Mouse (Mus musculus) myocyte (in vitro differentiated cells): ENCODE measurements around the gene Dok7. TPM values are rescaled to one million over a fixed set of nuclear protein-coding genes. Genes with fewer than 3 reads are reported as not detected.

Experiments used
- H3K27me3 ChIP-seq: one replicate; pipeline ENCODE4 v1.6.1; 2011; ENCODE audit not compliant: control insufficient read depth, insufficient read depth, insufficient read length
- H3K36me3 ChIP-seq: one replicate; pipeline ENCODE4 v1.6.1; 2011; ENCODE audit not compliant: control insufficient read depth, insufficient read depth
- H3K4me2 ChIP-seq: one replicate; pipeline ENCODE4 v1.6.1; 2011; ENCODE audit warnings: low read depth, control low read depth
- H3K4me3 ChIP-seq: one replicate; pipeline ENCODE4 v1.5.1; 2011; ENCODE audit warnings: mild to moderate bottlenecking, control low read depth, moderate library complexity
- H3K79me2 ChIP-seq: one replicate; pipeline ENCODE4 v1.6.1; 2011; ENCODE audit not compliant: control insufficient read depth, insufficient read depth
- H3ac ChIP-seq: one replicate; pipeline ENCODE4 v1.6.1; 2011; ENCODE audit not compliant: control insufficient read depth, insufficient read length
- CEBPB ChIP-seq: IDR thresholded peaks from 2 replicates; pipeline ENCODE4 v1.6.1; 2011; ENCODE audit warnings: mild to moderate bottlenecking, moderate library complexity; ENCODE audit not compliant: poor library complexity, insufficient read depth, severe bottlenecking
- E2F4 ChIP-seq: IDR thresholded peaks from one replicate; pipeline ENCODE4 v1.6.1; 2011; ENCODE audit warnings: mild to moderate bottlenecking, control low read depth, moderate library complexity; ENCODE audit not compliant: insufficient read depth
- MAX ChIP-seq: IDR thresholded peaks from one replicate; pipeline ENCODE4 v1.6.1; 2011; ENCODE audit warnings: low read depth, mild to moderate bottlenecking, control low read depth
- MYOD1 ChIP-seq, 3 experiments: IDR thresholded peaks; one replicate each; pipeline ENCODE4 v1.6.1; 2011; ENCODE audit warnings: control low read depth in 2 of 3, low read depth in 2 of 3, mild to moderate bottlenecking in 2 of 3, moderate library complexity in 1 of 3; ENCODE audit not compliant: insufficient read length in 2 of 3, control insufficient read depth in 1 of 3
- MYOG ChIP-seq, 3 experiments: IDR thresholded peaks; one replicate each; pipeline ENCODE4 v1.6.1; 2011; ENCODE audit warnings: control low read depth in 2 of 3, low read depth in 2 of 3, mild to moderate bottlenecking in 2 of 3; ENCODE audit not compliant: insufficient read length in 2 of 3, control insufficient read depth in 1 of 3, insufficient read depth in 1 of 3
- POLR2A ChIP-seq: IDR thresholded peaks from one replicate; pipeline ENCODE4 v1.6.1; 2011; ENCODE audit warnings: low read depth, mild to moderate bottlenecking, control low read depth, moderate library complexity; ENCODE audit not compliant: insufficient read length
- POLR2AphosphoS2 ChIP-seq: IDR thresholded peaks from one replicate; pipeline ENCODE4 v1.6.1; 2011; ENCODE audit warnings: low read depth, control low read depth; ENCODE audit not compliant: insufficient read length
- REST ChIP-seq: IDR thresholded peaks from one replicate; pipeline ENCODE4 v1.6.1; 2011; ENCODE audit warnings: mild to moderate bottlenecking, control low read depth, moderate library complexity; ENCODE audit not compliant: insufficient read depth, insufficient read length
- SRF ChIP-seq: IDR thresholded peaks from one replicate; pipeline ENCODE4 v1.6.1; 2011; ENCODE audit warnings: low read depth; ENCODE audit not compliant: control insufficient read depth, insufficient read length
- TCF12 ChIP-seq: IDR thresholded peaks from one replicate; pipeline ENCODE4 v1.6.1; 2011; ENCODE audit warnings: mild to moderate bottlenecking, control low read depth; ENCODE audit not compliant: poor library complexity, insufficient read depth, severe bottlenecking
- TCF3 ChIP-seq: IDR thresholded peaks from one replicate; pipeline ENCODE4 v1.6.1; 2011; ENCODE audit warnings: low read depth, control low read depth; ENCODE audit not compliant: insufficient read length
- USF1 ChIP-seq: IDR thresholded peaks from one replicate; pipeline ENCODE4 v1.6.1; 2011; ENCODE audit warnings: low read depth, mild to moderate bottlenecking, control low read depth, moderate library complexity
- polyA plus RNA-seq: library from polyadenylated mRNA; unstranded; fragments of >200 nt; fragmentation: generic; extraction: Trizol; gene quantifications from one replicate; pipeline ENCODE4 v1.2.1, GENCODE M21; 2012; ENCODE audit warnings: missing spikeins

Dok7 gene
- polyA plus RNA-seq, 1 experiment = 49.5 TPM

GRCm38 (mm10) chr5:35029755-35030154 lies 26.8 kb upstream of the Dok7 start:
- H3K36me3 ChIP-seq = peaks cover 30% of the 10 kb centered on the region
- no peaks in the 10 kb centered on the region for H3K79me2 ChIP-seq
- H3K4me3 ChIP-seq = no peak overlapping the region
- H3K27me3 ChIP-seq = no peaks in the 10 kb centered on the region
- no peak overlapping the region for H3K4me2 ChIP-seq
- TF ChIP-seq POLR2AphosphoS2 (no peak), TCF12 (no peak), POLR2A (no peak), E2F4 (no peak), TCF3 (no peak), REST (no peak), SRF (no peak), CEBPB (no peak), MYOG (IDR thresholded peaks at IDR 0.05; ENCODE audit: control insufficient read depth in 1 of 3, insufficient read depth in 1 of 3, insufficient read length in 2 of 3, low read depth in 2 of 3) (no peak), MAX (no peak), USF1 (no peak), MYOD1 (IDR thresholded peaks at IDR 0.05; ENCODE audit: control insufficient read depth in 1 of 3, insufficient read length in 2 of 3, low read depth in 2 of 3) (no peak)
- H3ac ChIP-seq = no peak overlapping the region

GRCm38 (mm10) chr5:35033068-35033467 lies 23.5 kb upstream of the Dok7 start:
- Histone ChIP-seq H3K4me2 (no peak overlapping the region), H3ac (no peak overlapping the region), H3K27me3 (no peaks in the 10 kb centered on the region), H3K36me3 (peaks cover 10% of the 10 kb centered on the region), H3K4me3 (no peak overlapping the region), H3K79me2 (no peaks in the 10 kb centered on the region)
- no peak for TF ChIP-seq MAX
- no peak for TF ChIP-seq SRF
- TF ChIP-seq MYOG (IDR thresholded peaks at IDR 0.05; ENCODE audit: control insufficient read depth in 1 of 3, insufficient read depth in 1 of 3, insufficient read length in 2 of 3, low read depth in 2 of 3) = no peak
- TF ChIP-seq REST = no peak
- no peak for TF ChIP-seq MYOD1 (IDR thresholded peaks at IDR 0.05; ENCODE audit: control insufficient read depth in 1 of 3, insufficient read length in 2 of 3, low read depth in 2 of 3)
- TF ChIP-seq POLR2AphosphoS2 = no peak
- TF ChIP-seq CEBPB = no peak
- no peak for TF ChIP-seq E2F4
- TF ChIP-seq TCF3 = no peak
- TF ChIP-seq POLR2A = no peak
- TF ChIP-seq TCF12 = no peak
- TF ChIP-seq USF1 = no peak

- TF ChIP-seq MYOD1 (IDR thresholded peaks at IDR 0.05; ENCODE audit: control insufficient read depth in 1 of 3, insufficient read length in 2 of 3, low read depth in 2 of 3) (no peak), REST (no peak), POLR2A (no peak), TCF3 (no peak), MAX (no peak), SRF (no peak), POLR2AphosphoS2 (no peak), CEBPB (no peak), E2F4 (no peak), USF1 (no peak), MYOG (IDR thresholded peaks at IDR 0.05; ENCODE audit: control insufficient read depth in 1 of 3, insufficient read depth in 1 of 3, insufficient read length in 2 of 3, low read depth in 2 of 3) (no peak), TCF12 (no peak)
- no peak overlapping the region for H3K4me3 ChIP-seq
These were observed 22.9 kb upstream of the Dok7 start for GRCm38 (mm10) chr5:35033619-35034018.

GRCm38 (mm10) chr5:35035141-35035540 lies 21.4 kb upstream of the Dok7 start:
- Histone ChIP-seq H3K36me3 (peaks cover 3% of the 10 kb centered on the region), H3ac (no peak overlapping the region), H3K79me2 (no peaks in the 10 kb centered on the region), H3K27me3 (no peaks in the 10 kb centered on the region), H3K4me2 (no peak overlapping the region), H3K4me3 (no peak overlapping the region)
- no peak for TF ChIP-seq E2F4
- TF ChIP-seq MAX = no peak
- TF ChIP-seq TCF12 = no peak
- no peak for TF ChIP-seq SRF
- TF ChIP-seq CEBPB = no peak
- no peak for TF ChIP-seq POLR2AphosphoS2
- no peak for TF ChIP-seq MYOD1 (IDR thresholded peaks at IDR 0.05; ENCODE audit: control insufficient read depth in 1 of 3, insufficient read length in 2 of 3, low read depth in 2 of 3)
- no peak for TF ChIP-seq POLR2A
- TF ChIP-seq MYOG (IDR thresholded peaks at IDR 0.05; ENCODE audit: control insufficient read depth in 1 of 3, insufficient read depth in 1 of 3, insufficient read length in 2 of 3, low read depth in 2 of 3) = no peak
- no peak for TF ChIP-seq TCF3
- no peak for TF ChIP-seq REST
- TF ChIP-seq USF1 = no peak

More at GRCm38 (mm10) chr5:35033619-35034018, 22.9 kb upstream of the Dok7 start:
- H3K4me2 ChIP-seq = no peak overlapping the region
- H3K36me3 ChIP-seq = peaks cover 10% of the 10 kb centered on the region
- H3K79me2 ChIP-seq = no peaks in the 10 kb centered on the region
- H3K27me3 ChIP-seq = no peaks in the 10 kb centered on the region
- no peak overlapping the region for H3ac ChIP-seq
